Mouse (Mus musculus) ES-CJ7 (cell line): ENCODE measurements around the gene Dock8.

Experiments used
- DNase-seq: peaks from one replicate; pipeline ENCODE4 v3.0.0; 2011; ENCODE audit warnings: low read depth, low spot score

The Dock8 gene

DNA sequence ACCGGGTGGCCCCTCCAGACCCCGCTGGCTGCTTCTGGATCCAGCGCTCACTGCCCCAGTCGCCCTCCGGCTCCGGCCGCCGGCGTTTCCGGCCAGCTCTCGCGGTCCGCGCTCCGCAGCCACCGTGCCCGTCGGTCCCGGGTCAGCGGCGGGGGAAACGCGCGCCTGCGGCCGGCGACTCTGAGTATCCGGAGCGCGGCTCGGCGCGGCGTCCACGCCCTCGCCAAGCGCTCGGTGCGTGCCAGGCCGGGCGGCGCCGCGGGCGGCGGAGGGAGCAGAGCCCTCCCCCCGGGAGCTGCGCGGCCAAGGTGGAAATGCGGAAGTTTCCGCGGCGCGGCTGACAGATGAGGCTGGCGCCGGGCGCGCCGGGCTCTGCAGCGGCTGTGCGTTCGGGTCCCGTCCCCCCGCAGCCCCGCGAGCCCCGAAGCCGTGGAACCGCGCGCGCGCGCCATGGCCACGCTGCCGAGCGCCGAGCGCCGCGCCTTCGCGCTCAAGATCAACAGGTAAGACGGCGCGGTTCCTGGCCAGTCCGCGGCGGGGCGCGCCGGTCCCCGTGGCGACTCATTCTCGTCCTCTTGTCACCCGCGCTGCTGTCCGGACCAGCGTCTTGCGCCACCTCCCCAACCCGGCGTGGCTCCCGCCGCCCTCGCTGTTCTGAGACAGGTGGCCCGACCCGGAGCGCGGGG, at the start of gene Dock8:
Dock8 (plus strand) TSS at position 334 of the 686 bp plus-strand sequence.
- DNase-seq: peak; percentile 48

DNA sequence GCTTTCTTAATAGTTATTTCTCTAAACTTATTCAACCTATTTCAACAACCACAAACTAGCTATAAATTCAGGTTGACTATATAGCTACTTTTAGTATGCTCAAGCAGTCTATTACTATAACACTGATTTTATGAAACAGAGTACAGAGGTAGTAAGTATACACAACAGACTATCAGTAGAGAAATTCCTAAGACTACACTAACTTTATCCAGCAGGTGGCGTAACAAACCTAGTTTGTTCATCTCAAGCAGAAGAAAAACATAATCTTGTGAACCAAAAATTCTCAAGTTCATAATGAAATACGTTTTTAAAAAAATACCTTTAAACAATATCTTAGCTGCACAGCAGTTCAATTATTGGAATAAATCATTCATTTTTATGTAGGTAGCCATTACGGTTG, 40.8 kb upstream of the Dock8 start:
- DNase-seq: peak; percentile 51

DNA sequence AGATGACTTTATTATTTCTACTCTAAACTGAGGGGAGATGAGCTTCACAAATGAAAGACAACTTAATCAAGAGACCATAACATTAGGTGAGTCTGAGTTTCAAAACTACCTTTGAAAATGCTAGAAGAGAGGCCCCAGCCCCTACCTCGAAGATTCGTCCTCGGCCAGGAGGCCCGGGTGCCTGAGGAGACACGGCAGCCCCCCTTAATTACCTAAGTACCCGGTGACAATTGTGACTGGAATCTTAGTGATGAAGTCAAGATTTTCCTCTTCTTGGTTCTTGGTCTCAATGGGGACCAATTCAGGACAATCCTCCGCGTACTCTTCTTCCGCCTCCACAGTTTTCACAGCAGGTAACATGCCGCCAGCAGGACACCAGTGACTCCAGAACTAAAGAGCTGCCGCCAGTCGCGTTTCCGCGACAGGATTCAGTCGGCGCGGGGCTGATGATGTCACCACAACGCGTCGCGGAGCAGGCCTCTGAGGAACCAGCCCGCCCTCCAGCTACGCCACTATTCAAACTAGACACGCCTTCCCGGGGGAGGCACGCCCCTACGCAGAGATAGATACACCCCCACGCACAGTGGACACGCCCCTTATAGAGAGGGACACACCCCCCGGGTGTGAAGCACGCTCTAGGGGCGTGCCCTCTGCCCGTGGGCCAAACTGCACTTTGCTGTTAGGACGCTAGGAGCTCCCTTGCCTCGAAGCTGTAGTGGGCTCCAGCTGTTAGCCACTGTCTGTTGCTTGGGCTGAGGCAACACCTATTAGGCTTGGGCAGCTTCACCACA, 38.0 kb upstream of the Dock8 start, which contains the start of gene Cbwd1:
Cbwd1 (minus strand) TSS at position 439 of the 791 bp plus-strand sequence.
- peak; percentile 99 for DNase-seq

GRCm38 (mm10) chr19:24966203-24966602, 33.1 kb upstream of the Dock8 start:
- no peak for DNase-seq

GRCm38 (mm10) chr19:24966941-24967340, 32.4 kb upstream of the Dock8 start:
- no peak for DNase-seq

DNA sequence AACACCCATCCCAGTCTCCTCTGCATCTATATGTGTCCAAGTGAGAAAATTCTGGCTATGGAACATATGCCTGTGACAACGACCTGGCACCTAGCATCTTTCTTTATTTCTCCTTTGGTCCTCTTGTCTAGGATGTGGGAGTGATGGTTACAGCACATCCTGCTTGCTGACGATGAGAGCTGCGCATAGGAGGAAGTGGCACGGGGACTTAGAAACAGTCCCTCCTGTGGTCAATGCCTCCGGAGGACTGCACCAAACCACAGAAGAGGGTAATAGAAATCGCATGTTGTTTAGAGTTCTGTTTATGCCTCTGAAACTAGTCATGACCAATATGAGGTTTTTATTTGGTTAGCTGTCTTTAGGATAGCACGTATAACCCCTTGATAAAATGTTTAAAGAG, 28.0 kb upstream of the Dock8 start:
- no peak for DNase-seq

- DNase-seq: no peak
Measured at GRCm38 (mm10) chr19:24972701-24973390, 26.5 kb upstream of the Dock8 start.

- no peak for DNase-seq
Measured at GRCm38 (mm10) chr19:24977991-24978390, 21.3 kb upstream of the Dock8 start.

GRCm38 (mm10) chr19:24978852-24979842, 20.2 kb upstream of the Dock8 start:
- DNase-seq: no peak

GRCm38 (mm10) chr19:24981294-24981693, 18.0 kb upstream of the Dock8 start:
- DNase-seq: no peak

DNA sequence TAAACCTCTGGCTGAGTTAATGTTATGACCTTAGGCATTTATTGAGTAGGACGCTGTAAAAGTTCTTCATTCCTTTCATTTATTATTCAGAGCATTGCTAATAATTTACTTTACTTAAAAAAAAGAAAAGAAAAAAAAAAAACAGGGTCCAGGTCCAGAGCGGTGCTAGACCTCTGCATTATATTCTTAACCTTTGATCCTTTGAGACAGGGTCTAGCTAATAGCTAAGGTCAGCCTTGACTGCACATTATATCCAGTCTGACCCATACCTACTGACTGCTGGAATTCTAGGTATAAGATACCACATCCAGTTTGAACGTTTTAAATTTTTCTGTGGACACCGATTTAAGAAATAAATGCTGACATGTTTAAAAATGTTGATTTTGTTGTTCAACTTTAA, 16.3 kb upstream of the Dock8 start:
- DNase-seq: no peak

GRCm38 (mm10) chr19:24983857-24984498, 15.4 kb upstream of the Dock8 start:
- no peak for DNase-seq

GRCm38 (mm10) chr19:24985045-24985444, 14.3 kb upstream of the Dock8 start:
- no peak for DNase-seq

GRCm38 (mm10) chr19:24987355-24987754, 12.0 kb upstream of the Dock8 start:
- no peak for DNase-seq

- no peak for DNase-seq
Measured at GRCm38 (mm10) chr19:24988831-24989230, 10.5 kb upstream of the Dock8 start.

DNA sequence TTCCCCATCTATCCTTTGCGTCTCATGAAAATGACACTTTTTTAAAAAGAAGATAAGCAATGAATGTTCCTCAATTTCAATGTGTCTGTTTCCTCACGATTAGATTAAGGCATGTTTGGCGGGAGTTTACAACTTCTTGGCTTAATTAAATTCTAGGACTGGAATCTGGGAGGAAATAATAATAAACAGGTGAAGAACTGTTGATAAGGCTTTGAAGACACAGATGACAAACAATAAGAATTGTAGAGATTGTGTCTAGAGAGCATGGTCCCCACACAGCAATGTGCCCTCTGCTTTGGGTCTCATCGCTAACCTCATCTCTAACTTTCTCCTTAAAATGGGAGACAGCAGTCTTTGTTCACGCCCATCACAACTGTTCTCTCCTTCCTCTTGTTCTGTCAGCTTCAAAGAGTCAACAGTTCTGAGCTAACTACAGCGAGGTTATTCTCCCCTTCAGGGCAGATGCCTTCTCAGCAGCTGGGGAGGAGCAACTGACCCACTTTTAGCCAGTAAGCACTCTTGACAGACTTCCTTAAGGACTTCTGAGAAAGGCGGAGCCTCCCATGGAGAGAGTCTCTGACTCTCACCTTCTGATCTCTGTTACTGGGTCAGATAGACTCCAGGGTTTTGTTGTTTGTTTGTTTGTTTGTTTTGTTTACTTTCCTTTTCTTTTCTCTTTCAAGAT, 9.1 kb upstream of the Dock8 start:
- no peak for DNase-seq

GRCm38 (mm10) chr19:24993526-24993925, 5.8 kb upstream of the Dock8 start:
- no peak for DNase-seq

DNA sequence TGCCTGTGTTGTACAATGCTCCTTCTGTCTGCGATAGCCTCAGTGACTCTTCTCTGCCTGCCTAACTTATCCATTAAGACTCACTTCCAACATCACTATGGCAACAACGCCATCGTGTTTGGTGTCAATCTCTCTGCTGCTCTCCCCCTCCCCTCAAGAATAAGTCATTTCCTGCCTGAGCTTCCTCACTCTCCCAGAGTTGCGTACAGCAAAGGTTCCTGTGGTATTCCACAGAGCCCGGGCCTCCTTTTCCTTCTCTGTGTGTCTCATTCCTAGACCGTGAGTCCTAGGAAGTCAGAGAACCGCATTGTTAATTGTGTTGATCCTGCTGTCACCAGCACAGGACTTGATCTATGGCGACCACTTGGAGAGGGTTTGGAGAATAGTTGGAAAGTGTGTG, 4.4 kb upstream of the Dock8 start:
- no peak for DNase-seq

DNA sequence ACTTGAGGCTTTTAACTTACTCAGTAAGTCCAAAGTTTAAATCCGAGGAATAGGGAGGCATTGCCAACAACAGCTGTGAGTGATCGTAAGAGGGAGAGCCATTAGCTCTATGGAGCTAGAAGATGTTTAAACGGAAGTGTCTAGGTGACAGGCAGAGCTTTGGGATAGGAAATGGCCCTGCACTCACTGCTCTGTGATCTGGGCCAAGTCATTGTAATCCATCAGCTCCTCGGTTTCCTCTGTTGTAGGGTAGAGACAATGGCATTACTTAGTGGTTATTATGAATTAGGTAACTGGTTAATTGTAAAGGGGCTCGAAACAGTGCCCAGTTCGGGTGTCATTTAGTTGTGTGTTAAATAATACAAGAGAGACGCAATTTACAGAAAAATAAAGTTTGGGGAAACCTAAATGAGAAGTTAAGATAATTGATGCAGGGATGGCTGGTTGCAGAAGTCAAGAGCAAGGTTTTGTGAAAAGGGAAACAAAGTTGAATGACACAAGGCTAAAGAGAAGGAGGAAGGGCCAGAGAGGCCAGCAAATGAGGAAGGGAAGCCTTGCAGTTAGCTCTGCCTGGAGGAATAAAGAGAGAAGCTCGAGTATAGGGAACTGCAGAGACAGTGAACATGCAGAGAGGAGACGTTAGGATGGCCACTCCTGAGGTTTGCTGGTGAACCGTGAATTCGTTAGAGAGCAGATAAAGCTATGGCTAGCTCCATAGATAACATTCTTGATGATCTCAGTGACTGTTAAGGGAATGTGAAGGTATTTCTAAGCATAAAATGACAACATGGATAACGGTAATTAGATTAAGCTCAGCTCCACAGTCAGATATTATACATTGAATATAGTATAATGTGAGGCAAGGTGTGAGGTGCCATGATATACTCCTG, 2.3 kb upstream of the Dock8 start:
- DNase-seq: no peak
